Mouse (Mus musculus) left cerebral cortex, postnatal 25 days (tissue): Measurements from ENCODE around the gene Dnajc4. TPM values are rescaled to one million over a fixed set of nuclear protein-coding genes. Genes with fewer than 3 reads are reported as not detected.
A peak's percentile ranks its signal among the peaks of the same experiment; 100 is the strongest.

ENCODE experiments used
- DNase-seq, 2 experiments: peaks; one replicate each; pipeline ENCODE4 v3.0.0; 2022; ENCODE audit warnings: low spot score in 2 of 2, mixed read lengths in 1 of 2
- intact Hi-C: fragments of 180-260 bp; cut with DNase I; formaldehyde crosslinking; loops from one replicate; pipeline ENCODE4 v1.15.1; 2025
- total RNA-seq, 2 experiments: library from RNA; stranded (reverse); gene quantifications; 2 replicates each; pipeline ENCODE4 v1.2.3; 2021

The Dnajc4 gene
- 10 to 100 TPM; 20.1 to 21.0 TPM for total RNA-seq

GRCm38 (mm10) chr19:6992011-6992858 is at the start of gene Dnajc4:
Gene Dnajc4 (minus strand): TSS chr19:6992572.
- DNase-seq = peak; percentile 94 to 98
- intact Hi-C loops = no loop called here

- DNase-seq = no peak
- intact Hi-C loops = no loop called here
Observed at GRCm38 (mm10) chr19:7041171-7041570, 48.8 kb upstream of the Dnajc4 start.

GRCm38 (mm10) chr19:7040637-7041130 is 48.3 kb upstream of the Dnajc4 start:
- DNase-seq = peak in 1 of 2 experiments; percentile 19
- intact Hi-C loops = no loop called here

- intact Hi-C loops = no loop called here
- peak; percentile 99 to 100 for DNase-seq
Observed at GRCm38 (mm10) chr19:7039841-7040636, 47.7 kb upstream of the Dnajc4 start, which contains the start of gene Stip1. Gene Stip1 (minus strand): TSS chr19:7039967.

GRCm38 (mm10) chr19:7039088-7039720 is 46.8 kb upstream of the Dnajc4 start:
- peak; percentile 49 to 59 for DNase-seq
- intact Hi-C loops = no loop called here

- intact Hi-C loops = no loop called here
Observed at GRCm38 (mm10) chr19:7034006-7034405, 41.6 kb upstream of the Dnajc4 start.

GRCm38 (mm10) chr19:7029531-7029930 is 37.2 kb upstream of the Dnajc4 start:
- peak; percentile 58 to 91 for DNase-seq
- intact Hi-C loops = loop anchor here (5.0 kb wide), 1 partner anchor 97 kb away; the partner anchor contains the start of gene Kcnk4

More at GRCm38 (mm10) chr19:7034006-7034405, 41.6 kb upstream of the Dnajc4 start:
- DNase-seq = no peak

- intact Hi-C loops = no loop called here
- DNase-seq = peak; percentile 28 to 39
Observed at GRCm38 (mm10) chr19:7020224-7020641, 27.9 kb upstream of the Dnajc4 start.

GRCm38 (mm10) chr19:7019191-7019590 is 26.8 kb upstream of the Dnajc4 start, which contains the start of gene Fermt3:
Gene Fermt3 (minus strand): TSS chr19:7019469.
- DNase-seq = peak in 1 of 2 experiments; percentile 40
- intact Hi-C loops = no loop called here

- intact Hi-C loops = no loop called here
- no peak for DNase-seq
Observed at GRCm38 (mm10) chr19:7018546-7018945, 26.2 kb upstream of the Dnajc4 start.

- DNase-seq = no peak
- intact Hi-C loops = no loop called here
Observed at GRCm38 (mm10) chr19:7017541-7018457, 25.4 kb upstream of the Dnajc4 start.

- intact Hi-C loops = no loop called here
- no peak for DNase-seq
Observed at GRCm38 (mm10) chr19:7014481-7015135, 22.2 kb upstream of the Dnajc4 start.

GRCm38 (mm10) chr19:7013984-7014383 is 21.6 kb upstream of the Dnajc4 start:
- no peak for DNase-seq
- intact Hi-C loops = no loop called here

- intact Hi-C loops = no loop called here
- no peak for DNase-seq
Observed at GRCm38 (mm10) chr19:7012426-7012825, 20.1 kb upstream of the Dnajc4 start.

- DNase-seq = no peak
- intact Hi-C loops = no loop called here
Observed at GRCm38 (mm10) chr19:7006892-7007593, 14.7 kb upstream of the Dnajc4 start.

GRCm38 (mm10) chr19:6999360-7000063 is 7.1 kb upstream of the Dnajc4 start:
- DNase-seq = no peak
- intact Hi-C loops = no loop called here

GRCm38 (mm10) chr19:6997721-6998290 is 5.4 kb upstream of the Dnajc4 start:
- no peak for DNase-seq
- intact Hi-C loops = no loop called here
